Mouse (Mus musculus): ENCODE data around the gene Sart3. TPM values are rescaled to one million over a fixed set of nuclear protein-coding genes. Genes with fewer than 3 reads are reported as not detected.

The Sart3 gene
- total RNA-seq, 1 experiment = 78.0 TPM

DNA sequence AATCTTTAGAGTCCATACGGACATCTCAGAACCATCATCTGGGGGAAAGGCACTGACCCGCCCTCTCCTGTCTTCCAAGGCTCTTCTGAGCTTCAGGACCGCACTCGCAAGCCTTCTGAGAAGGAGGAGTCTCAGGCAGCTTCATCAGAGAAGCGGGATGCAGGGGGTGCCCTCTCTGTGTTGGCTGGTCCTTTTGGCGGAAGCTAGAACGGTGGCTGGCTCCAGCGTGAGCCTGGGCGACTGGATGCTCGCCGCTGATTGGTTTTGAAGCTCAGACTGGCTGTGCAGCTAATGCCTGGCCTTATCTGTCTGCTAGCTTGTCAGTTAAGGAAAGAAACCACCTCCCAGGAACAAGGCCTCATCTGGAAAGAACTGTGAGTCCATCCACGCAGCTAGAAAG lies 45.1 kb downstream of the Sart3 start:
- Histone ChIP-seq H3K4me1 (ENCODE audit: control insufficient read depth in 2 of 2, insufficient read depth in 2 of 2, low read length in 2 of 2, poor library complexity in 1 of 2) (peaks cover 0 to 16% of the 10 kb centered on the region in 2 experiments; a peak in 2 of 4 replicates), H3K9ac (ENCODE audit: insufficient read depth, low read depth, low read length, poor library complexity, severe bottlenecking) (no peak overlapping the region), H3K9me3 (ENCODE audit: control insufficient read depth, insufficient read depth, low read depth, low read length) (no peaks in the 10 kb centered on the region), H3K36me3 (ENCODE audit: control insufficient read depth, insufficient read depth, low read length, poor library complexity, severe bottlenecking) (no peaks in the 10 kb centered on the region), H3K27ac (ENCODE audit: insufficient read depth, low read depth, low read length, poor library complexity, severe bottlenecking) (no peak overlapping the region), H3K4me3 (ENCODE audit: insufficient read depth in 1 of 2, low read depth in 1 of 2, low read length in 2 of 2, poor library complexity in 1 of 2, severe bottlenecking in 1 of 2) (no peak overlapping the region)
- TF ChIP-seq CHD2 (IDR thresholded peaks at IDR 0.05; ENCODE audit: low read depth, low read length) (no peak), HCFC1 (IDR thresholded peaks at IDR 0.05; ENCODE audit: borderline replicate concordance, insufficient read depth, low read length) (no peak)
- in situ Hi-C loops (cut with MboI; ENCODE audit: low sequenced_read_pairs in 2 of 2, unreplicated experiment in 2 of 2) = loop anchor here (10.0 kb wide), 2 partner anchors 252 to 352 kb away; no protein-coding TSS in a partner anchor
- no peak for DNase-seq (ENCODE audit: low read depth, low spot score)

DNA sequence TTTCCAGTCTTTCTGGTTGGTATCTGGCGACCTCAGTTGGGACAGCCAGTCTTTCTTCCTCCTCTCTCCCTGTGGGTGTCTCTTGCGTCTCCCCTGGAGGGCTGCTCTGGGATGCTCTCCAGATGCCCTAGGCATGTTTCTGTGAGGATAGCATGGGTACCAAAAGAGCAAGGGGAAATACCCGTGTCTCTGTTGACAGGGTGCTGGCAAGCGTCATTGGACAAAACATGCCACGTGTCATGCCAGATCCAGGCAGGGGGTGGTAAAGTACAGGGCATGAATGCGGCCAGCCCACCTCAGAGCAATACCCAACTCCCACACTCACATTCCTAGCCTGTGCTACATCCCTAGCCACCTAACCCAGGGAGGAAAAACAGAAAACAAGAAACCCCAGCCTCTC lies 45.7 kb downstream of the Sart3 start:
- Histone ChIP-seq H3K9me3 (ENCODE audit: control insufficient read depth, insufficient read depth, low read depth, low read length) (no peaks in the 10 kb centered on the region), H3K9ac (ENCODE audit: insufficient read depth, low read depth, low read length, poor library complexity, severe bottlenecking) (no peak overlapping the region), H3K4me1 (ENCODE audit: control insufficient read depth in 2 of 2, insufficient read depth in 2 of 2, low read length in 2 of 2, poor library complexity in 1 of 2) (peaks cover 0 to 16% of the 10 kb centered on the region in 2 experiments; a peak in 2 of 4 replicates), H3K27ac (ENCODE audit: insufficient read depth, low read depth, low read length, poor library complexity, severe bottlenecking) (no peak overlapping the region), H3K4me3 (ENCODE audit: insufficient read depth in 1 of 2, low read depth in 1 of 2, low read length in 2 of 2, poor library complexity in 1 of 2, severe bottlenecking in 1 of 2) (no peak overlapping the region), H3K36me3 (ENCODE audit: control insufficient read depth, insufficient read depth, low read length, poor library complexity, severe bottlenecking) (no peaks in the 10 kb centered on the region)
- TF ChIP-seq CHD2 (IDR thresholded peaks at IDR 0.05; ENCODE audit: low read depth, low read length) (no peak), MAFK (IDR thresholded peaks at IDR 0.05; ENCODE audit: insufficient read depth, low read depth, low read length) (no peak), HCFC1 (IDR thresholded peaks at IDR 0.05; ENCODE audit: borderline replicate concordance, insufficient read depth, low read length) (no peak), ZNF384 (IDR thresholded peaks at IDR 0.05; ENCODE audit: low read depth, low read length) (no peak), ZC3H11A (IDR thresholded peaks at IDR 0.05; ENCODE audit: borderline replicate concordance, low read depth, low read length) (no peak)
- in situ Hi-C loops (cut with MboI; ENCODE audit: low sequenced_read_pairs in 2 of 2, unreplicated experiment in 2 of 2) = loop anchor here (10.0 kb wide), 2 partner anchors 252 to 352 kb away; no protein-coding TSS in a partner anchor
- no peak for DNase-seq (ENCODE audit: low read depth, low spot score)

DNA sequence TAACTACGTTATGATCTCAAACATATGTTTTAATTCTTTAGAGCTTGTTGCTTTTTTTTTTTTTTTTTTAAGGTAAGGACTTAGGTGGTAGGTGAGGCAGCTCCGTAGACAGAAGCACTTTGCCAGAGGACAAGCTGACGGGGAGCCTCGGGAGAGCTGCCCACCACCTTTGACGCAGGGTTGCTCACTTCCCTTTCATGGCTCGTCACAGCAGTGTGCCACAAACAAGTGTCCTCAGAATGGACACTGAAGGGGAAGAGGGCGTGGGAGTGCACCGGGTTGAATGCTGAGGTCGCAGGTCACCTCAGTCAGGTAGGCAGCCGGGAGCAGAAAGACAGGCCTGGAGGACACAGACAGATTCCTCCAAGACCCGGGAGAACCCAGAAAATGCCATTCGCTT lies 46.9 kb downstream of the Sart3 start:
- Histone ChIP-seq H3K9ac (ENCODE audit: insufficient read depth, low read depth, low read length, poor library complexity, severe bottlenecking) (no peak overlapping the region), H3K4me3 (ENCODE audit: insufficient read depth in 1 of 2, low read depth in 1 of 2, low read length in 2 of 2, poor library complexity in 1 of 2, severe bottlenecking in 1 of 2) (no peak overlapping the region), H3K4me1 (ENCODE audit: control insufficient read depth in 2 of 2, insufficient read depth in 2 of 2, low read length in 2 of 2, poor library complexity in 1 of 2) (peaks cover 0 to 16% of the 10 kb centered on the region in 2 experiments; a peak in 2 of 4 replicates), H3K36me3 (ENCODE audit: control insufficient read depth, insufficient read depth, low read length, poor library complexity, severe bottlenecking) (no peaks in the 10 kb centered on the region), H3K9me3 (ENCODE audit: control insufficient read depth, insufficient read depth, low read depth, low read length) (no peaks in the 10 kb centered on the region), H3K27ac (ENCODE audit: insufficient read depth, low read depth, low read length, poor library complexity, severe bottlenecking) (no peak overlapping the region)
- in situ Hi-C loops (cut with MboI; ENCODE audit: low sequenced_read_pairs in 2 of 2, unreplicated experiment in 2 of 2) = loop anchor here (10.0 kb wide), 2 partner anchors 251 to 351 kb away; no protein-coding TSS in a partner anchor
- TF ChIP-seq ZC3H11A (IDR thresholded peaks at IDR 0.05; ENCODE audit: borderline replicate concordance, low read depth, low read length) (no peak), HCFC1 (IDR thresholded peaks at IDR 0.05; ENCODE audit: borderline replicate concordance, insufficient read depth, low read length) (no peak), ZNF384 (IDR thresholded peaks at IDR 0.05; ENCODE audit: low read depth, low read length) (no peak), CHD2 (IDR thresholded peaks at IDR 0.05; ENCODE audit: low read depth, low read length) (no peak), MAFK (IDR thresholded peaks at IDR 0.05; ENCODE audit: insufficient read depth, low read depth, low read length) (no peak)
- DNase-seq (ENCODE audit: low read depth, low spot score) = no peak

DNA sequence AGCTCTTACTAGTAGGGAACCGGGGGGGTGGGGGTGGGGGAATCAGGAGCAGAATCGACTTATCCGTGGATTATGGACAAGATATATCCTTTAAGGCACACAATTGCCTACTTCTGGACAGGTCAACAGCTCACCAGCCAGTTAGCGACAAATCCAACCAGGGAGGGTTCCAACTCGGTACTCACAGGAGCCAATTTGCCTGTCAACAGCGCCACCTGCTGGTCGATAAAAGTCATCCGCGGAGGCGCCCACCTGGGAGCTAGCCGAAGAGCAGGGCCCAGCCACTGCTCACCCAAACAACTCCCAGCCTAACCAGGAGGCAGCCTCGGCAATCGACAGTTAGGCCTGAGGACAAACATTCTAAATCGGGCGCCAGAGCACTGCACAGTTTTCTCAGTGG lies 47.9 kb downstream of the Sart3 start, which contains the start of gene 1700069L16Rik:
Gene 1700069L16Rik, minus strand, starts transcription at position 327 of the 400 bp plus-strand sequence.
- in situ Hi-C loops (cut with MboI; ENCODE audit: low sequenced_read_pairs in 2 of 2, unreplicated experiment in 2 of 2) = loop anchor here (10.0 kb wide), 2 partner anchors 250 to 350 kb away; no protein-coding TSS in a partner anchor
- H3K4me3 ChIP-seq (ENCODE audit: insufficient read depth in 1 of 2, low read depth in 1 of 2, low read length in 2 of 2, poor library complexity in 1 of 2, severe bottlenecking in 1 of 2) = no peak within 1 kb of the TSS
- H3K36me3 ChIP-seq (ENCODE audit: control insufficient read depth, insufficient read depth, low read length, poor library complexity, severe bottlenecking) = no peaks in the 10 kb centered on the region
- DNase-seq (ENCODE audit: low read depth, low spot score) = peak; percentile 88
- no peaks in the 10 kb centered on the region for H3K9me3 ChIP-seq (ENCODE audit: control insufficient read depth, insufficient read depth, low read depth, low read length)
- 0 out of 2 replicates have a peak within 1 kb of the TSS, but pooled peaks have one; percentile 2 for H3K9ac ChIP-seq (ENCODE audit: insufficient read depth, low read depth, low read length, poor library complexity, severe bottlenecking)
- H3K27ac ChIP-seq (ENCODE audit: insufficient read depth, low read depth, low read length, poor library complexity, severe bottlenecking) = peak within 1 kb of the TSS; percentile 26; the same call in 1 of the 2 replicates
- H3K4me1 ChIP-seq (ENCODE audit: control insufficient read depth in 2 of 2, insufficient read depth in 2 of 2, low read length in 2 of 2, poor library complexity in 1 of 2) = peaks cover 0 to 14% of the 10 kb centered on the region in 2 experiments; a peak in 2 of 4 replicates
- TF ChIP-seq HCFC1 (IDR thresholded peaks at IDR 0.05; ENCODE audit: borderline replicate concordance, insufficient read depth, low read length) (no peak), MAFK (IDR thresholded peaks at IDR 0.05; ENCODE audit: insufficient read depth, low read depth, low read length) (no peak), ZC3H11A (IDR thresholded peaks at IDR 0.05; ENCODE audit: borderline replicate concordance, low read depth, low read length) (peak; percentile 87), CHD2 (IDR thresholded peaks at IDR 0.05; ENCODE audit: low read depth, low read length) (no peak), ZNF384 (IDR thresholded peaks at IDR 0.05; ENCODE audit: low read depth, low read length) (no peak)

Data from ES-E14 (cell line).